Mouse (Mus musculus) thymus, adult 2 months (tissue): ENCODE results near the gene Bpifa3. TPM values are rescaled to one million over a fixed set of nuclear protein-coding genes. Genes with fewer than 3 reads are reported as not detected.
"Not testable (repeated sequence)": the region's sequence is repeated elsewhere in the genome, so short reads cannot be mapped to it uniquely, and the experiment has no call there.

ENCODE experiments used
- DNase-seq: peaks from one replicate; pipeline ENCODE4 v3.0.0; 2021
- H3K27ac ChIP-seq: fragments of 200-500 bp; 2 replicates; pipeline ENCODE4 v1.5.1; 2012; ENCODE audit warnings: low read length, control low read depth; ENCODE audit not compliant: control insufficient read depth, insufficient read depth
- H3K27me3 ChIP-seq: fragments of 200-500 bp; 2 replicates; pipeline ENCODE4 v1.6.1; 2012; ENCODE audit warnings: mild to moderate bottlenecking, low read length, moderate library complexity, mixed read lengths; ENCODE audit not compliant: control insufficient read depth, insufficient read depth
- H3K36me3 ChIP-seq: fragments of 200-500 bp; 2 replicates; pipeline ENCODE4 v1.6.1; 2012; ENCODE audit warnings: mild to moderate bottlenecking, low read length, moderate library complexity; ENCODE audit not compliant: control insufficient read depth, insufficient read depth
- H3K4me1 ChIP-seq: fragments of 200-500 bp; replicated peaks from 2 replicates; pipeline ENCODE4 v1.6.1; 2012; ENCODE audit warnings: low read length; ENCODE audit not compliant: control insufficient read depth, insufficient read depth
- H3K4me3 ChIP-seq: fragments of 200-500 bp; 2 replicates; pipeline ENCODE4 v1.5.1; 2012; ENCODE audit warnings: mild to moderate bottlenecking, low read length, control low read depth, moderate library complexity; ENCODE audit not compliant: control insufficient read depth, insufficient read depth
- CTCF ChIP-seq: fragments of 200-500 bp; IDR thresholded peaks from 2 replicates; pipeline ENCODE4 v1.5.1; 2012; ENCODE audit warnings: mild to moderate bottlenecking, control low read depth, low read length, moderate library complexity, borderline replicate concordance; ENCODE audit not compliant: control insufficient read depth, poor library complexity, insufficient read depth; ENCODE audit errors: extremely low read depth
- POLR2A ChIP-seq: fragments of 200-500 bp; IDR thresholded peaks from 2 replicates; pipeline ENCODE4 v1.6.1; 2012; ENCODE audit warnings: mild to moderate bottlenecking, low read length, control low read depth, moderate library complexity; ENCODE audit not compliant: control insufficient read depth, poor library complexity, insufficient read depth; ENCODE audit errors: extremely low read depth
- WGBS: fragments of 180-500 bp; shearing (Covaris S2); methylation state at CpG from one replicate; pipeline ENCODE4 v1.1.7; 2018; 5-methylcytosine and 5-hydroxymethylcytosine counted together
- polyA plus RNA-seq: library from polyadenylated mRNA; depleted of rRNA; stranded (reverse); fragments of >200 nt; gene quantifications from 2 replicates; pipeline ENCODE4 v1.2.3, GENCODE M21; 2012

Bpifa3 gene
- polyA plus RNA-seq, 1 experiment = 0.23 TPM

GRCm38 (mm10) chr2:154162307-154162706 is 32.2 kb downstream of the Bpifa3 start, which contains the start of gene Bpifa5:
Bpifa5 (plus strand) TSS chr2:154162607.
- TF ChIP-seq POLR2A = no peak
- no peak for TF ChIP-seq CTCF
- H3K27ac ChIP-seq = no peak within 1 kb of the TSS
- 83% methylated on average over 8 of the region's 8 CpGs for WGBS

DNA sequence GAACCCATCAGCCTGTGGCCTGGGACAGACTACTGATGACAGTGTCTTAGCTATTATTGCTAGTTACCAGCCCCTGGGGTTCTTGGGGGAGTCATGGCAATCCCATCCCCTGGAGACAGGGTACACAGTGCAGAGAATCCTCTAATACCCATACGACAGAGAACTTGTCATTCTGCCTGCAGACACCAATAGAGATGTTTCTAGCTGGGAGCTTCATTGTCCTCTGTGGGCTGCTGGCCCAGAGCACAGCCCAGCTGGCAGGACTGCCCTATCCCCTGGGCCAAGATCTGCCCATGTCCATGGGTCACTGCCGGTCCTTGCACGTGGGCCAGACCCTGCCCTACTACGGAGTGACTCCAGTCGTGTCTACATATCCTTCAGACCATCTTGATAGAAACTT is 33.2 kb downstream of the Bpifa3 start:
- H3K27ac ChIP-seq = no peak overlapping the region
- H3K36me3 ChIP-seq = no peaks in the 10 kb centered on the region
- 94% methylated on average over 5 of the region's 5 CpGs for WGBS
- no peak for DNase-seq
- no peaks in the 10 kb centered on the region for H3K4me1 ChIP-seq
- TF ChIP-seq CTCF (no peak), POLR2A (no peak)
- no peaks in the 10 kb centered on the region for H3K27me3 ChIP-seq
- H3K4me3 ChIP-seq = no peak overlapping the region

More at GRCm38 (mm10) chr2:154162307-154162706, 32.2 kb downstream of the Bpifa3 start, which contains the start of gene Bpifa5:
- H3K4me3 ChIP-seq = no peak within 1 kb of the TSS
- no peak for DNase-seq
- no peaks in the 10 kb centered on the region for H3K27me3 ChIP-seq
- H3K4me1 ChIP-seq = no peaks in the 10 kb centered on the region
- no peaks in the 10 kb centered on the region for H3K36me3 ChIP-seq

GRCm38 (mm10) chr2:154169172-154169571 is 39.0 kb downstream of the Bpifa3 start:
- 68% methylated on average over 3 of the region's 3 CpGs for WGBS
- TF ChIP-seq POLR2A = no peak
- TF ChIP-seq CTCF = no peak
- no peak for DNase-seq

GRCm38 (mm10) chr2:154171621-154172020 is 41.5 kb downstream of the Bpifa3 start:
- 66% methylated on average over 6 of the region's 6 CpGs for WGBS
- Histone ChIP-seq H3K27me3 (no peaks in the 10 kb centered on the region), H3K27ac (no peak overlapping the region), H3K36me3 (no peaks in the 10 kb centered on the region), H3K4me1 (no peaks in the 10 kb centered on the region), H3K4me3 (no peak overlapping the region)
- DNase-seq = no peak
- no peak for TF ChIP-seq CTCF
- TF ChIP-seq POLR2A = no peak

More at GRCm38 (mm10) chr2:154169172-154169571, 39.0 kb downstream of the Bpifa3 start:
- H3K27ac ChIP-seq = no peak overlapping the region
- no peaks in the 10 kb centered on the region for H3K4me1 ChIP-seq
- H3K27me3 ChIP-seq = no peaks in the 10 kb centered on the region
- no peak overlapping the region for H3K4me3 ChIP-seq
- H3K36me3 ChIP-seq = no peaks in the 10 kb centered on the region

GRCm38 (mm10) chr2:154173313-154173712 is 43.2 kb downstream of the Bpifa3 start:
- Histone ChIP-seq H3K4me1 (no peaks in the 10 kb centered on the region), H3K27me3 (no peaks in the 10 kb centered on the region), H3K36me3 (no peaks in the 10 kb centered on the region), H3K4me3 (no peak overlapping the region), H3K27ac (no peak overlapping the region)
- 26% methylated on average over 1 of the region's 1 CpGs for WGBS
- peak; percentile 9 for DNase-seq
- TF ChIP-seq CTCF (no peak), POLR2A (no peak)

DNA sequence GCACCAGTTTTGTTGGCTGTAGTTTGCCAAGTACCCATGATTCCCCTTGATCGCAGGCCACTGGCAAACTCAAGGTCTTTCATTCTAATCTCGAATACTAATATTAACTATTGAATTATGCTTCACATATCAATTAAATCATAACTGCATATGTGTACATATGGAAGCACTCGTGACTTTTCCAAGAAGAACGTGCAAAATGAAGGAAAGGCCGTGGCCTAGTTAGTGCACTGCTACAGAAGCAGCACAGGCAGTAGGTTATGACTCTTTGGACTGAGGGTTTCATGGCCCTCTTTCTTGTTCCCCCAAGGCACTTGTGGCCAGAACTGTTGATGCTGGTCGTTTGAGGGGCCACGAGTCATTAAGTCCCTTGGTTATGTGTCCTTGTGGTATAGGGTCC is 51.8 kb downstream of the Bpifa3 start:
- not testable (repeated sequence) for H3K27ac ChIP-seq, H3K27me3 ChIP-seq, DNase-seq, H3K36me3 ChIP-seq, H3K4me3 ChIP-seq, H3K4me1 ChIP-seq
- WGBS = 89% methylated on average over 7 of the region's 7 CpGs

DNA sequence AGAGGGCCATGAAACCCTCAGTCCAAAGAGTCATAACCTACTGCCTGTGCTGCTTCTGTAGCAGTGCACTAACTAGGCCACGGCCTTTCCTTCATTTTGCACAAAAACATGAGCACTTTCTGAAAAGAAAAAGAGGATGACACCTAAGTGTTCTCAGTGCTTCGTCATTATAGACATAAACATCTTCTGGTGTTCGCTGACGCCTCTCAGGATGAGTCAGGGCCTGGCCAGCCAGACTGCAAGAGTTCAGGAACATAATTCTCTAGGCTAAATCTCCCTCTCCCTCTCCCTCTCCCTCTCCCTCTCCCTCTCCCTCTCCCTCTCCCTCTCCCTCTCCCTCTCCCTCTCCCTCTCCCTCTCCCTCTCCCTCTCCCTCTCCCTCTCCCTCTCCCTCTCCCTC is 52.9 kb downstream of the Bpifa3 start:
- H3K4me3 ChIP-seq, H3K27ac ChIP-seq, H3K36me3 ChIP-seq, H3K27me3 ChIP-seq, H3K4me1 ChIP-seq, DNase-seq: not testable (repeated sequence)
- 84% methylated on average over 4 of the region's 4 CpGs for WGBS
